Mouse (Mus musculus) left cerebral cortex, adult 9 months (tissue): Measurements from ENCODE around the gene RPS10-NUDT3.

ENCODE experiments used
- DNase-seq, 2 experiments: peaks; one replicate each; pipeline ENCODE4 v3.0.0; 2022; ENCODE audit warnings: low spot score in 2 of 2

Gene RPS10-NUDT3

DNA sequence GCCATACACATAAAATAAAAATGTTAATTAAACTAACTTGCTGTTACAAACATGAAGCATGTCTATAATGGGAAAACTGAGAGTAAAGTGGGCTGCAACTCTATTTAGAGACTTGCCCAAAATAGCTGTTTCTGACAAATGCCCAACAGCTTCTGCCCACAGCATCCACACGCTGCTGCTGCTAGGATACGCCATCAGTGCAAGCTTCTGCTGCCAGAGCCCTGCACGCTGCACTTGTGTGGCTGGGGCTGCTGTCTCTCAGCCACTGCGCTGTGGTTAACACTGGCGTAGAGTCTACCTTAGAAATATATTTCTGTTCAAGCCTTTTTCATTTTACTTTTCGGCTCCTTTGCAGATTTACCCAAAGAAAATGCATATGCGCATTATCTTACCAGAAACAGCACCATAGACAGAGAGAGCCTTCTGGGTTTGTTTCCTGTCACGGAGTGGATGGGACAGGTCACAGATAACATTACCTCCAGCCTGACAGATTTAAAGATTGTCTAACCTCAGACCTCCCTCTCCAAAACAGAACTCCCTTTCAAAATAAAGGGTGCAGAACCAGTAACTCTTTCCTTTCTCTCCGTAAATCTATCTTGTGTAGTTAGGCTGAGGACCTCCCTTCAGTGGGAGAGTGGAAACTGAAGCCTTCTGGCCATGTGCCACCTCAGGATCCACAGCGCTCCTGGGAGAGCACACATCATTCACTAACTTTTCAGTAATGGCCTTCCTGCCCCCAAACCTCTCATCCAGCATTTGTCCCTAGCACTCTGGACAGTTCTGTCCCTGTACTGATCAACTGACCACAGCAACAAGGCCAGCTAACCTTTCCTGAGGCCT is 24.1 kb downstream of the RPS10-NUDT3 start:
- peak; percentile 67 to 84 for DNase-seq

DNA sequence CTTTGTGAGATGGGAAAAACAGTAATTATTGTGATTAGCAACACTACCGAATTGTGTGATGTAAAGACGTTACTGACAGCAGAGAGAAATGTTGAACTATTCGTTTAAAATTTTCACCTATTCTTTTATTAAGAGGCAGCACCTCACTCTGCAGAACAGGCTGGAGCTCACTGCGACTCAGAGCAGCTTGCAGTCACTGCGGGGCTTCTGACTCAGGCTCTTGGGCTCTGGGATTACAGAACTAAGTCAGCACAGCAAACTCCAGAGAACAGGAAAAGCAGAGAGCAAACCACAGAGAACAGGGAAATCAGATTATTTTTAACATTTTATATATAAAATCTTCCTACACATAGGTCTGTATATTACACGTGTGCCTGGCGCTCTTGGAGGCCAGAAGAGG is 25.4 kb downstream of the RPS10-NUDT3 start:
- no peak for DNase-seq

GRCm38 (mm10) chr17:27603522-27604234 is 31.3 kb downstream of the RPS10-NUDT3 start:
- no peak for DNase-seq

DNA sequence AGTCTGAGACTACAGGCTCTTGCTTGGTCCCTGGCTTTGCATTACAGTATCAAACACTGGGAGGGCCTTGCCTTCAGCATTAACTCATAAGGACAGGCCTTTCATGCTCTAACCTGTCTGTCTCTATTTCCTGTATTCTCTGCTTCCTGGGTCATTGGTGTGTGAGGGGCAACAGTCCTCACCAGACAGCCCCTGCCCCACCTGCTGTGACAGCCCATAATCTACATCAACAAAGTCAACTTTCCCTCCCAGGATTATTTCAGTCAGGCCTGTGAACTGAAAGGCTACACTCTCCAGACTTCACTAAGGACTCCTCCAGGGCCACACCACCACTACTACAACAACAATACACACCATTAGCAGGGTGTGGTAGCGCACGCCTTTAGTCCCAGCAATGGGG is 32.0 kb downstream of the RPS10-NUDT3 start:
- DNase-seq: no peak

- no peak for DNase-seq
Measured at GRCm38 (mm10) chr17:27600869-27601268, 34.2 kb downstream of the RPS10-NUDT3 start.

DNA sequence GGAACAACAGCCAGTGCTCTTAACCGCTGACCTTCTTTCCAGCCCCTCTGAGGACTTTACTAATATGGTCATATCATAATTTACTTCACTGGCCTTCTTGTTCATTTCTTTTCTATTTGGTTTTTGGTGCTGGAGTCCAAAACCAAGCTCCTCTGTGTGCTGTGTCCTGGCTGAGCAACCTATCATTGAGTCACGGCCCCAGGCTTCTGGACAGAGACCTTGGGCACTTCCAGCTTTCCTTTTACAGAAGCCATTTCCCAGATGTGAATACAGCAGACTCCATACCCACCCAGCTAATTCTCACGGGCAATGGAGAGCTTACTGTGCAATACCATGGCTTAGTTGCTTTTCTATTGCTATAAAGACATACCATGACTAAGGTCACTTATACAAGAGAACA is 34.7 kb downstream of the RPS10-NUDT3 start:
- DNase-seq: no peak

DNA sequence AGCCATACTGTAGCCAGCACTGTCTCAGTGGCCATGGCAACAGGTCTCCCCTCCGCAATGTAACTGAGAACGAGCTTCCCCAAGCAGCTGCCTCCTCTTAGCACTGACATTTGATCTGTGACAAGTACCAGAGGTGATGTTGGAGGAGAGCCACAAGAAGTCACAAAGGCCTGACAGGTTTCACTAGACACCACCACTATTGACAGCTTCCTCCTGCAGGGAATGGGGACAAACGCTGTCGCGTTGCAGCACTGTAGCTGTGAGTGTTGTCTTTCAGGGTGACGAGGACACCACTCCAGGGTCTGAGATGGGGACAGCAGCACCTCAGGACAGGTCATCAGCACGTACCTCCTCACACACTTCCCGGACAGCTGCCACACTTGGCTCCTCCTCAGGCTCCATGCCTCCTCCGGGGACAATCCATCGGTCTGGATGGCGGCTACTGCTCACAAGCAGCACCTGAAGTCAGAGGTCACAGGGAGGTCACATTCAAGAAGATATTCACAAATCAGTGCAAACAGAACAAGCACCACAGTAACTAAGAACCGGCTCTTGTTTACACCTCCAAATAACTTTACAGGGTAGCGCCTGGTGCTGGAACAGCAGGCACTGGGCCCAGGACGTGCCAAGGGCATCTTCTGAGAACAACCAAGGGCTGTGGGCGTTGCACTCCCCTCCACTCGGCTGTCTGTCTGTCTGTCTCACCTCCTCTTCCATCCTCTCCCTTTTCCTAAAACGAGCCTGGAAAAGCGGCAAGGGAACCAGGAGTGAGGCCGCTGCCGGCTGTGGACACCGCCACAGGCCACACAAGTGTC is 38.4 kb downstream of the RPS10-NUDT3 start:
- DNase-seq: no peak

GRCm38 (mm10) chr17:27595659-27596375 is 39.2 kb downstream of the RPS10-NUDT3 start:
- no peak for DNase-seq

GRCm38 (mm10) chr17:27592565-27592910 is 42.5 kb downstream of the RPS10-NUDT3 start:
- DNase-seq: no peak

GRCm38 (mm10) chr17:27591826-27592564 is 43.0 kb downstream of the RPS10-NUDT3 start:
- DNase-seq: no peak

DNA sequence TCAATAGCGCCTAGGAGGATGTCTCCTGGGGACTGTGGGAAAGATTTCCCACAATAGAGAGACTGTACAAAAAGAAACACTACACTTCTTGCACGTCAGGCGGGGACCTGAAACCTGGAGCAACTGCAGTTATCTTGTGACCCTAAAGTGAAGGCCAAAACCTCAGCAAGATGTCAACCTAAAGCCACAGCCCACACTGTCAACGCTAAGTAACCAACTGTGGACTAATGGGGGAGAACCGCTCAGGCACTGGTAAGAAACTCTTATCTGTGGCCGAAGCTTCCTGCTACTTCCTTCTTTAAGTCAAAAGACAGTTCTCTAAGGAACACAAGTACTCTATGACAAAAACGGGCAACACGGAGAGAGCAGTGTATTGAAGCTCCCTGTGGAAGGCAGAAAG is 46.8 kb downstream of the RPS10-NUDT3 start:
- DNase-seq: no peak

DNA sequence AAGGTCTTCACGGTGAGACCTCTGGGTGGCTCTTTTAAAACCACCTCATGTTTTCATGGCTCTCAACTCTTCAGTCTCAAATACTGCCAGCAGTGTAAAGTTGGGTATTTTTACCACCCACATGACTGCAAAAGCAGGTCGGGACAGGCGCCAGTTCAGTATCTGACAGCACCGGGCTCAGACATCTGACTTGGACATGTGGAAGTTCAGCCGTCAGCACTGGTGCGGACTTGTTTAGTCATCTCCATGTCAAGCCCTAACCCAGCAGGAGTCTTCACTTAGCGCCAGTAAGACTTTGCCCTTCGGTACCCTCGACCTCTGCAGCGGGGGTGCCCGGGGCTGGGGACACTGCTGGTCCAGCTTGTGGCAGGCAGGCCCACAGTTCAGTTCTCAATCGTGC is 47.8 kb downstream of the RPS10-NUDT3 start:
- peak in 1 of 2 experiments; percentile 64 for DNase-seq

GRCm38 (mm10) chr17:27586661-27587060 is 48.4 kb downstream of the RPS10-NUDT3 start:
- no peak for DNase-seq

- DNase-seq: no peak
Measured at GRCm38 (mm10) chr17:27583185-27583894, 51.7 kb downstream of the RPS10-NUDT3 start.

- DNase-seq: peak in 1 of 2 experiments; percentile 47
Measured at GRCm38 (mm10) chr17:27580392-27581068, 54.5 kb downstream of the RPS10-NUDT3 start.

GRCm38 (mm10) chr17:27579816-27580215 is 55.2 kb downstream of the RPS10-NUDT3 start:
- DNase-seq: no peak

DNA sequence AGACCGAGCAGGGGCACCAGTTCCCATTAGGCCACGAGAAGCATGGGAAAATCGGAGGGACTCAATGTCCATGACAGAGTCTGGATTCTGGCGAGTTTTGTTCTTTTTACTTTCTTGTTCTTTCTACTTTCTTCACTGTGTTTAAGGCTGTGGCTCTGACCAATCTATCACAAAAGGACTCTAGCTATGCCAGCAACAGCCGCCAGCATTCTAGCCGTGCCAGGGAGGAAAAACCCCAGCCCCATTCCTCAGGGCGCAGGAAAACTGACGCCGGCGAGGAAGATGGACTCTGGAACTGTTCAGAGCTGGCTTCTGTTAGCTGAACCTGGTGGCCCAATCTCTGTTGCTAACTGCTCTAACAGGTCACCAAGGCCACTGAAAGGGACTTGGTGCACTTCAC is 56.5 kb downstream of the RPS10-NUDT3 start:
- no peak for DNase-seq

- DNase-seq: no peak
Measured at GRCm38 (mm10) chr17:27577468-27577867, 57.6 kb downstream of the RPS10-NUDT3 start.

DNA sequence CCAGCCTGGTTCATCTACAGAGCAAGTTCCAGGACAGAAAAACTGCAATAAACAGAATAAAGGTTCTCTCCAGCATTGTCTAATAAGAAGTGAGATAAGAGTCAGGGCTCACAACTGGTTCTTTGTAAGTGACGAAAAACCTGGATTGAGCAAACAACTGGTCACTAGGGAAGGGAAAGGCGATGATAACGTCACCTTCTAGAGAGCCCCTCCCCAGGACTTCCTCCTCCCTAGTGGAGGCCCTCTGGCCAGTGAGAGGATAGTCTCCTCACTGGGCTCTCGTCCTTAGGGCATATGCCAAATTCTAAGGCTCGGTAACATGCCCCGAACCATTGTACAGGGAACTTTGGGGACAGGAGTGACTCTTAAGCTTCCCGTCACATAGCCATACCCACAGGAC is 59.0 kb downstream of the RPS10-NUDT3 start:
- DNase-seq: no peak
